Mouse (Mus musculus) ES-E14 (cell line): ENCODE data around the gene Rela.

Source experiments
- CHD2 ChIP-seq: IDR thresholded peaks from 2 replicates; pipeline ENCODE4 v1.6.1; 2014; ENCODE audit warnings: mild to moderate bottlenecking, low read depth, low read length, inconsistent platforms
- HCFC1 ChIP-seq: IDR thresholded peaks from 2 replicates; pipeline ENCODE4 v1.6.1; 2012; ENCODE audit warnings: low read length, inconsistent platforms, borderline replicate concordance; ENCODE audit not compliant: insufficient read depth
- ZNF384 ChIP-seq: IDR thresholded peaks from 2 replicates; pipeline ENCODE4 v1.6.1; 2012; ENCODE audit warnings: low read depth, low read length, inconsistent platforms

GRCm38 (mm10) chr19:5684985-5685384, 47.7 kb downstream of the Rela start:
- no peak for TF ChIP-seq CHD2
- no peak for TF ChIP-seq HCFC1
- no peak for TF ChIP-seq ZNF384
